ENCODE assay signal across 16 mouse cellular contexts in genomic region chr12:73428171-73428570, GRCm38 (mm10).
DNase-seq lines count a peak whose midpoint lies in the region; ATAC-seq and TF ChIP-seq lines count a peak whose summit lies in the region.
"Had no signal": no experiment of that assay in that cellular context is flagged by ENCODE, and none has a peak within 500 bp of the region (broad histone marks: within the 10 kb centered on the region; RNA-seq: fewer than 3 reads in every experiment).

No protein-coding gene starts in this region.

- 16% methylated on average over 12 of the region's 12 CpGs for WGBS in kidney, embryonic 14.5 days

- H3K36me3 ChIP-seq in kidney, embryonic 14.5 days (ENCODE audit: control insufficient read depth, insufficient read depth, low read length), result no peaks in the 10 kb centered on the region
- H3K36me3 ChIP-seq in E14TG2a.4 (ENCODE audit: insufficient read depth, low read length), result no peaks in the 10 kb centered on the region
- H3K36me3 ChIP-seq: forebrain, embryonic 12.5 days; liver, embryonic 13.5 days; neural tube, embryonic 13.5 days had no signal

- no peak for DNase-seq in kidney, postnatal 25 days
- DNase-seq in R1 (ENCODE audit: low read depth, low spot score), result peak; percentile 74
- DNase-seq in kidney, postnatal 4 days, result peak; percentile 46 to 71
- DNase-seq in retina, embryonic 14.5 days (ENCODE audit: low spot score), result no peak
- DNase-seq in layer of hippocampus, adult 8-10 months (ENCODE audit: low spot score in 2 of 2), result no peak
- DNase-seq: cerebellum, adult 18-20 months; heart, postnatal 4 days; liver, embryonic 13.5 days; right cerebral cortex, adult 18-20 months; spleen, adult 18-20 months had no signal

- TF ChIP-seq CTCF in E14TG2a.4 (conservative IDR thresholded peaks at IDR 0.05; ENCODE audit: low read length), result no peak

- no peaks in the 10 kb centered on the region for H3K4me1 ChIP-seq in kidney, embryonic 14.5 days (ENCODE audit: control insufficient read depth, insufficient read depth, low read length)
- peaks cover 13% of the 10 kb centered on the region for H3K4me1 ChIP-seq in E14TG2a.4 (replicated peaks; ENCODE audit: low read depth, low read length)
- H3K4me1 ChIP-seq: forebrain, embryonic 12.5 days; liver, embryonic 13.5 days; neural tube, embryonic 13.5 days had no signal

- no peak overlapping the region for H3K9ac ChIP-seq in kidney, embryonic 14.5 days (ENCODE audit: low read depth, low read length)
- H3K9ac ChIP-seq: forebrain, embryonic 12.5 days; liver, embryonic 13.5 days; neural tube, embryonic 13.5 days had no signal

- H3K27ac ChIP-seq in kidney, embryonic 14.5 days (ENCODE audit: low read depth, low read length), result no peak overlapping the region
- H3K27ac ChIP-seq: forebrain, embryonic 12.5 days; layer of hippocampus, adult 2 months; liver, embryonic 13.5 days; neural tube, embryonic 13.5 days had no signal

- H3K4me2 ChIP-seq in kidney, embryonic 14.5 days (replicated peaks; ENCODE audit: low read depth, low read length), result peak overlapping the region; percentile 32
- H3K4me2 ChIP-seq: forebrain, embryonic 12.5 days; liver, embryonic 13.5 days; neural tube, embryonic 13.5 days had no signal

- no peaks in the 10 kb centered on the region for H3K27me3 ChIP-seq in kidney, embryonic 14.5 days (ENCODE audit: control insufficient read depth, insufficient read depth, low read length)
- peaks cover 7% of the 10 kb centered on the region; the same call in 1 of the 2 replicates for H3K27me3 ChIP-seq in E14TG2a.4 (ENCODE audit: insufficient read depth, low read length)
- H3K27me3 ChIP-seq: forebrain, embryonic 12.5 days; liver, embryonic 13.5 days; neural tube, embryonic 13.5 days had no signal

- H3K9me3 ChIP-seq in kidney, embryonic 14.5 days (ENCODE audit: control insufficient read depth, low read length), result no peaks in the 10 kb centered on the region
- peaks cover 16% of the 10 kb centered on the region for H3K9me3 ChIP-seq in E14TG2a.4 (ENCODE audit: low read length)
- H3K9me3 ChIP-seq: forebrain, embryonic 12.5 days; liver, embryonic 13.5 days; megakaryocyte, embryonic 14.5 days; neural tube, embryonic 13.5 days had no signal

- ATAC-seq in kidney, embryonic 14.5 days (ENCODE audit: low FRiP score, low TSS enrichment), result peak; percentile 46; the same call in 1 of the 2 replicates

- peak overlapping the region; percentile 20 for H3K4me3 ChIP-seq in kidney, embryonic 14.5 days (ENCODE audit: low read length)
- H3K4me3 ChIP-seq in E14TG2a.4 (replicated peaks; ENCODE audit: low read length), result 0 out of 2 replicates have a peak overlapping the region, but pooled peaks have one; percentile 13
- H3K4me3 ChIP-seq: forebrain, embryonic 12.5 days; layer of hippocampus, adult 2 months; liver, embryonic 13.5 days; megakaryocyte, embryonic 14.5 days; neural tube, embryonic 13.5 days had no signal

Comparison
In these comparisons a context has a peak if more than half of its experiments do, and no peak if none do; other contexts are left out.
1. DNase-seq: peak in R1 (single experiment) and kidney, postnatal 4 days (2 of 2); none in kidney, postnatal 25 days (0 of 2), retina, embryonic 14.5 days (single experiment) and layer of hippocampus, adult 8-10 months (0 of 2).